Mouse (Mus musculus) thymus, adult 2 months (tissue): ENCODE data around the gene Zfp78.

Experiments
- CTCF ChIP-seq: fragments of 200-500 bp; IDR thresholded peaks from 2 replicates; pipeline ENCODE4 v1.5.1; 2012; ENCODE audit warnings: mild to moderate bottlenecking, control low read depth, low read length, moderate library complexity, borderline replicate concordance; ENCODE audit not compliant: control insufficient read depth, poor library complexity, insufficient read depth; ENCODE audit errors: extremely low read depth
- POLR2A ChIP-seq: fragments of 200-500 bp; IDR thresholded peaks from 2 replicates; pipeline ENCODE4 v1.6.1; 2012; ENCODE audit warnings: mild to moderate bottlenecking, low read length, control low read depth, moderate library complexity; ENCODE audit not compliant: control insufficient read depth, poor library complexity, insufficient read depth; ENCODE audit errors: extremely low read depth

GRCm38 (mm10) chr7:6410043-6410442, 47.0 kb downstream of the Zfp78 start, which contains the start of gene Gm20715:
- TF ChIP-seq CTCF = no peak
- TF ChIP-seq POLR2A = no peak
